Mouse (Mus musculus): ENCODE results near the gene Muc1. TPM values are rescaled to one million over a fixed set of nuclear protein-coding genes. Genes with fewer than 3 reads are reported as not detected.

Gene Muc1
- polyA plus RNA-seq, 2 experiments = 1.1 to 5.6 TPM

- Histone ChIP-seq H3K27me3 (ENCODE audit: control insufficient read depth, insufficient read depth, low read length) (no peaks in the 10 kb centered on the region), H3K4me2 (replicated peaks; ENCODE audit: low read depth, low read length, severe bottlenecking) (no peak overlapping the region), H3K9me3 (ENCODE audit: control insufficient read depth, low read length) (no peaks in the 10 kb centered on the region), H3K27ac (replicated peaks; ENCODE audit: low read depth, low read length) (no peak overlapping the region), H3K4me3 (replicated peaks; ENCODE audit: low read length) (no peak overlapping the region), H3K4me1 (ENCODE audit: control insufficient read depth, insufficient read depth, low read length) (peaks cover 4% of the 10 kb centered on the region), H3K36me3 (ENCODE audit: control insufficient read depth, insufficient read depth, low read length) (peaks cover 55% of the 10 kb centered on the region), H3K9ac (ENCODE audit: low read depth, low read length, severe bottlenecking) (no peak overlapping the region)
- no peak for TF ChIP-seq POLR2A (IDR thresholded peaks at IDR 0.05; ENCODE audit: borderline replicate concordance, extremely low read depth, insufficient read depth, insufficient read length)
- DNase-seq (ENCODE audit: low spot score) (no peak), ATAC-seq (ENCODE audit: low FRiP score, low read depth) (no peak)
- 94% methylated on average over 7 of the region's 7 CpGs for WGBS
Measured at GRCm38 (mm10) chr3:89206079-89206478, 22.8 kb upstream of the Muc1 start.

GRCm38 (mm10) chr3:89206695-89207094 is 22.2 kb upstream of the Muc1 start:
- H3K9ac ChIP-seq (ENCODE audit: low read depth, low read length, severe bottlenecking) = no peak overlapping the region
- ATAC-seq (ENCODE audit: low FRiP score, low read depth) = no peak
- H3K4me1 ChIP-seq (ENCODE audit: control insufficient read depth, insufficient read depth, low read length) = peaks cover 4% of the 10 kb centered on the region
- no peaks in the 10 kb centered on the region for H3K27me3 ChIP-seq (ENCODE audit: control insufficient read depth, insufficient read depth, low read length)
- 76% methylated on average over 2 of the region's 2 CpGs for WGBS
- TF ChIP-seq POLR2A (IDR thresholded peaks at IDR 0.05; ENCODE audit: borderline replicate concordance, extremely low read depth, insufficient read depth, insufficient read length) = no peak
- DNase-seq (ENCODE audit: low spot score) = no peak
- no peak overlapping the region for H3K4me3 ChIP-seq (replicated peaks; ENCODE audit: low read length)
- H3K4me2 ChIP-seq (replicated peaks; ENCODE audit: low read depth, low read length, severe bottlenecking) = no peak overlapping the region
- H3K27ac ChIP-seq (replicated peaks; ENCODE audit: low read depth, low read length) = no peak overlapping the region
- no peaks in the 10 kb centered on the region for H3K9me3 ChIP-seq (ENCODE audit: control insufficient read depth, low read length)
- H3K36me3 ChIP-seq (ENCODE audit: control insufficient read depth, insufficient read depth, low read length) = peaks cover 55% of the 10 kb centered on the region

- no peaks in the 10 kb centered on the region for H3K27me3 ChIP-seq (ENCODE audit: control insufficient read depth, insufficient read depth, low read length)
- no peaks in the 10 kb centered on the region for H3K9me3 ChIP-seq (ENCODE audit: control insufficient read depth, low read length)
- no peak overlapping the region for H3K4me2 ChIP-seq (replicated peaks; ENCODE audit: low read depth, low read length, severe bottlenecking)
- peaks cover 55% of the 10 kb centered on the region for H3K36me3 ChIP-seq (ENCODE audit: control insufficient read depth, insufficient read depth, low read length)
- H3K9ac ChIP-seq (ENCODE audit: low read depth, low read length, severe bottlenecking) = no peak overlapping the region
- no peak for ATAC-seq (ENCODE audit: low FRiP score, low read depth)
- H3K4me3 ChIP-seq (replicated peaks; ENCODE audit: low read length) = no peak overlapping the region
- no peak overlapping the region for H3K27ac ChIP-seq (replicated peaks; ENCODE audit: low read depth, low read length)
- DNase-seq (ENCODE audit: low spot score) = no peak
- WGBS = 82% methylated on average over 13 of the region's 13 CpGs
- no peak for TF ChIP-seq POLR2A (IDR thresholded peaks at IDR 0.05; ENCODE audit: borderline replicate concordance, extremely low read depth, insufficient read depth, insufficient read length)
- H3K4me1 ChIP-seq (ENCODE audit: control insufficient read depth, insufficient read depth, low read length) = peaks cover 10% of the 10 kb centered on the region
Measured at GRCm38 (mm10) chr3:89208075-89208657, 20.7 kb upstream of the Muc1 start.

- peaks cover 7% of the 10 kb centered on the region for H3K4me1 ChIP-seq (ENCODE audit: control insufficient read depth, insufficient read depth, low read length)
- H3K4me2 ChIP-seq (replicated peaks; ENCODE audit: low read depth, low read length, severe bottlenecking) = no peak overlapping the region
- no peak overlapping the region for H3K27ac ChIP-seq (replicated peaks; ENCODE audit: low read depth, low read length)
- 82% methylated on average over 6 of the region's 6 CpGs for WGBS
- ATAC-seq (ENCODE audit: low FRiP score, low read depth) = no peak
- no peak for TF ChIP-seq POLR2A (IDR thresholded peaks at IDR 0.05; ENCODE audit: borderline replicate concordance, extremely low read depth, insufficient read depth, insufficient read length)
- no peak overlapping the region for H3K4me3 ChIP-seq (replicated peaks; ENCODE audit: low read length)
- H3K9me3 ChIP-seq (ENCODE audit: control insufficient read depth, low read length) = no peaks in the 10 kb centered on the region
- no peak for DNase-seq (ENCODE audit: low spot score)
- no peak overlapping the region for H3K9ac ChIP-seq (ENCODE audit: low read depth, low read length, severe bottlenecking)
- peaks cover 55% of the 10 kb centered on the region for H3K36me3 ChIP-seq (ENCODE audit: control insufficient read depth, insufficient read depth, low read length)
- H3K27me3 ChIP-seq (ENCODE audit: control insufficient read depth, insufficient read depth, low read length) = no peaks in the 10 kb centered on the region
Measured at GRCm38 (mm10) chr3:89208736-89209135, 20.1 kb upstream of the Muc1 start.

GRCm38 (mm10) chr3:89209731-89210130 is 19.1 kb upstream of the Muc1 start:
- peaks cover 10% of the 10 kb centered on the region for H3K4me1 ChIP-seq (ENCODE audit: control insufficient read depth, insufficient read depth, low read length)
- no peak overlapping the region for H3K27ac ChIP-seq (replicated peaks; ENCODE audit: low read depth, low read length)
- H3K9me3 ChIP-seq (ENCODE audit: control insufficient read depth, low read length) = no peaks in the 10 kb centered on the region
- H3K36me3 ChIP-seq (ENCODE audit: control insufficient read depth, insufficient read depth, low read length) = peaks cover 55% of the 10 kb centered on the region
- ATAC-seq (ENCODE audit: low FRiP score, low read depth) = no peak
- no peak overlapping the region for H3K4me2 ChIP-seq (replicated peaks; ENCODE audit: low read depth, low read length, severe bottlenecking)
- H3K9ac ChIP-seq (ENCODE audit: low read depth, low read length, severe bottlenecking) = no peak overlapping the region
- H3K4me3 ChIP-seq (replicated peaks; ENCODE audit: low read length) = no peak overlapping the region
- no peak for TF ChIP-seq POLR2A (IDR thresholded peaks at IDR 0.05; ENCODE audit: borderline replicate concordance, extremely low read depth, insufficient read depth, insufficient read length)
- DNase-seq (ENCODE audit: low spot score) = no peak
- WGBS = 90% methylated on average over 7 of the region's 7 CpGs
- no peaks in the 10 kb centered on the region for H3K27me3 ChIP-seq (ENCODE audit: control insufficient read depth, insufficient read depth, low read length)
